Mouse (Mus musculus): ENCODE data around the gene Tec. TPM values are rescaled to one million over a fixed set of nuclear protein-coding genes. Genes with fewer than 3 reads are reported as not detected.

The Tec gene
- polyA plus RNA-seq, 1 experiment from 2014 or later, result 3.4 TPM

DNA sequence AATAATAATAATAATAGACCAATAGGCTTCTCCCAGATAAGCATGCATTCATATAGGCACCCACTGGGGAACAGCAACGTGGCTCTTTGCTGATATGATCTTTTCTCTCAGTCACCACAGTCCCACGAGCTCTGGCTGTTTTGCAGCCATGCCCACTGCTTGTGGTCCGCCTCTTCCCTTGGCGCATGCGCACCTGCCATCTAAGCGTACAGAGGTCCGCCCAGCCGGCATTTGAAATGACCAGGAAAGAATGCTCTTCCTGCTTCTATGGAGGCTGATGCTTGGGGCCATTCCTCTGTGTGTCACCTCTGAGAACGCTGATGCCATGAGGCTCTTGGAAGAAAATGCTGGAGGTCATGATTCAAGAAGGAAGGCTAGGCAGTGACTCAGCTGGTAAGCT, 5.1 kb downstream of the Tec start:
- Histone ChIP-seq H3K36me3 (no peaks in the 10 kb centered on the region), H3K4me2 (no peak overlapping the region), H3K9me3 (peaks cover 14% of the 10 kb centered on the region), H3K27me3 (peaks cover 44% of the 10 kb centered on the region), H3K4me3 (replicated peaks) (no peak overlapping the region), H3K9ac (replicated peaks) (no peak overlapping the region), H3K27ac (no peak overlapping the region), H3K4me1 (replicated peaks) (peaks cover 7% of the 10 kb centered on the region; the same call in 1 of the 2 replicates)
- ATAC-seq (ENCODE audit: insufficient number of reproducible peaks, insufficient read depth, low FRiP score, low TSS enrichment, low read depth), result no peak
- 88% methylated on average over 9 of the region's 9 CpGs for WGBS

DNA sequence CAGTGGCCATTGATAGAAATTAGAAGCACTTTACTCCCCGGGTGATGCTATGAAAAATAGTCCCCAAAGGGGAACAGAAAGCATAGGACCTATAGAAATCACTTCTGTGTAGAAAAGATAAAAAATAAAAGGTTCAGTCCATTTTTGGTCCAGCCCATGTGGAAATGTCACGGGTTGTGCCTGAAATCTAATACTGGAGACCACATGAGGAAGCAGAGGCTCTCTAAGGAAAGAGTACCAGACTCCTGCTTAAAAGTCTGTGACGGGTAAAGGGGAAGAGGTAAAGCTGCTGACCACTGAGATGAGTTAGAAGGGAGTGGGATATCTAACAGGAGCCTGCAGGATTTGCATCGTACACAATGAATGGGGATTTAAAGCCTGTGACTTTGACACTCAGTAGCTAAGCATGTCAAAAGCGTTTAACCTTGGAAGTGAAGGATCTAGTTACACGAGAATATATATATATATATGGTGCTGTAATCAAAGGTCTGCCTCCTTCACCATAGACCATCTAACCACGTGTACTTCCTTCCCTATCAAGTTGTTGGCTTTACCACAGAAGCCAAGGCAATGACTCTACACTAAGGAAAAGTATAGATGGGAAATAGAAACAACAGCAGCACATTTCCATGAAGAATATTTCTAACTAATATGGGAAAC, 6.4 kb downstream of the Tec start:
- no peak overlapping the region for H3K27ac ChIP-seq
- peaks cover 14% of the 10 kb centered on the region for H3K9me3 ChIP-seq
- no peak overlapping the region for H3K4me3 ChIP-seq (replicated peaks)
- H3K36me3 ChIP-seq, result no peaks in the 10 kb centered on the region
- peaks cover 9% of the 10 kb centered on the region; the same call in 1 of the 2 replicates for H3K4me1 ChIP-seq (replicated peaks)
- no peak for ATAC-seq (ENCODE audit: insufficient number of reproducible peaks, insufficient read depth, low FRiP score, low TSS enrichment, low read depth)
- peaks cover 31% of the 10 kb centered on the region for H3K27me3 ChIP-seq
- H3K9ac ChIP-seq (replicated peaks), result no peak overlapping the region
- 72% methylated on average over 7 of the region's 7 CpGs for WGBS
- H3K4me2 ChIP-seq, result no peak overlapping the region

DNA sequence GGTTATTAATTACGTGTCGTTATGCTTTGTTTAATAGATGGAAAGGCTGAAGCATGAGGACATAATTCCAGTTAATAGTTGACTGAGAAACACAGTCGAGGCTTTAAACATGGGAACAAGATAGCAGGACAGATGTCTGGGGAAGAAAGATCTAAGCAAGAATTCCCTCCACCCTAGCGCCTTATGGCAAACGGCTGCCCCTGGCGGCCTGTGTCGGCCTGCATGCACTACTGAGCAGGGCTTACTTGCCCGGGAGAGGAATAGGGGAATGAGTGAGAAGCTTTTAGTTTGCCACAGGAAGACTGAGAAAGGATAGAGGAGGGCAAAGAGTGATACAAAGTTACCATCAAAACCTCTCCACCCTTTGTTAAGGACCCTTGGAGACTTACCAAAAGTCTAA, 7.4 kb downstream of the Tec start:
- H3K9ac ChIP-seq (replicated peaks), result no peak overlapping the region
- no peak overlapping the region for H3K4me3 ChIP-seq (replicated peaks)
- peaks cover 22% of the 10 kb centered on the region for H3K27me3 ChIP-seq
- peaks cover 9% of the 10 kb centered on the region; the same call in 1 of the 2 replicates for H3K4me1 ChIP-seq (replicated peaks)
- 75% methylated on average over 8 of the region's 8 CpGs for WGBS
- no peak overlapping the region for H3K27ac ChIP-seq
- H3K9me3 ChIP-seq, result peaks cover 14% of the 10 kb centered on the region
- no peak overlapping the region for H3K4me2 ChIP-seq
- no peak for ATAC-seq (ENCODE audit: insufficient number of reproducible peaks, insufficient read depth, low FRiP score, low TSS enrichment, low read depth)
- H3K36me3 ChIP-seq, result no peaks in the 10 kb centered on the region

DNA sequence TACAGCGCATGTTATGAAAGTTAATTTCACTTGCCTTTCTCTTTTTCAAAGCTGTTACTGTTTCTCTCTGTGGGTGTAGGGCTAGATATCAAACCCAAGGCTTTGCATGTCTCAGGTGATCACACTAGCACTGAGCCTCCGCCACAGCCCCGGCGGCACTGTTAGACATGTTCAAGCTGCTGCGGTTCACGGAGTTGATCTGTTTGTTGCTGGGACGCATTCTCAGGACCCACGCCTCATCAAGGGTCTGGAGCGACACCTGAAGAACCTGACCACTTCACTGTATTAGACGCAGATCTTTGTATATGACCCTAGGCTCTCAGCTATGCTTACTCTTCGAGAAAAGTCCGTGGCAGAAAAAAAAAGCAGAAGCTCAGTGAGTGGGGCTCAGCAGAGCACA, 10.0 kb downstream of the Tec start:
- Histone ChIP-seq H3K36me3 (no peaks in the 10 kb centered on the region), H3K9ac (replicated peaks) (no peak overlapping the region), H3K4me3 (replicated peaks) (no peak overlapping the region), H3K27me3 (no peaks in the 10 kb centered on the region), H3K4me2 (no peak overlapping the region), H3K27ac (no peak overlapping the region), H3K4me1 (replicated peaks) (peaks cover 13% of the 10 kb centered on the region; the same call in 1 of the 2 replicates), H3K9me3 (peaks cover 14% of the 10 kb centered on the region)
- ATAC-seq (ENCODE audit: insufficient number of reproducible peaks, insufficient read depth, low FRiP score, low TSS enrichment, low read depth), result no peak
- 92% methylated on average over 12 of the region's 12 CpGs for WGBS

DNA sequence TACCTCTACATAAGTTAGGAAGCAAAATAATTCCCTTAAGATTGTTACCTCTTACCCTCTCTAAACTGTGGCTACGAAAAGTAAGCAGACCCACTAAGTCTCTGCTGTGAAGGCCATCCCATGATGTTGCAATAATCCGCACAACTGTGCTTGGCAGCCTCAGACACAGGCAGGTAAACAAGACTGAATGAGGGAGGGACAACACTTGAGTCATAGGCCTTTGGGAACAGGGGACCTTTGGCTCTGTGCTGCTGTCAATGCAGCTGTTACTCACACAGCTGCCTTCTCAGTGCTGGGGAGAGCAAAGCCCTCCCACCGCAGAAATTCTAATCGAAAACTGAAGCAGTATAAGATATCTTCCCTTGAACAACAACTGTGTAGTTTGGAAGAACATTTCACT, 10.5 kb downstream of the Tec start:
- Histone ChIP-seq H3K36me3 (no peaks in the 10 kb centered on the region), H3K4me1 (replicated peaks) (peaks cover 13% of the 10 kb centered on the region; the same call in 1 of the 2 replicates), H3K9ac (replicated peaks) (no peak overlapping the region), H3K9me3 (peaks cover 14% of the 10 kb centered on the region), H3K27me3 (no peaks in the 10 kb centered on the region), H3K27ac (0 out of 2 replicates have a peak overlapping the region, but pooled peaks have one; percentile 17), H3K4me3 (replicated peaks) (no peak overlapping the region), H3K4me2 (no peak overlapping the region)
- WGBS, result 85% methylated on average over 4 of the region's 4 CpGs
- ATAC-seq (ENCODE audit: insufficient number of reproducible peaks, insufficient read depth, low FRiP score, low TSS enrichment, low read depth), result no peak

DNA sequence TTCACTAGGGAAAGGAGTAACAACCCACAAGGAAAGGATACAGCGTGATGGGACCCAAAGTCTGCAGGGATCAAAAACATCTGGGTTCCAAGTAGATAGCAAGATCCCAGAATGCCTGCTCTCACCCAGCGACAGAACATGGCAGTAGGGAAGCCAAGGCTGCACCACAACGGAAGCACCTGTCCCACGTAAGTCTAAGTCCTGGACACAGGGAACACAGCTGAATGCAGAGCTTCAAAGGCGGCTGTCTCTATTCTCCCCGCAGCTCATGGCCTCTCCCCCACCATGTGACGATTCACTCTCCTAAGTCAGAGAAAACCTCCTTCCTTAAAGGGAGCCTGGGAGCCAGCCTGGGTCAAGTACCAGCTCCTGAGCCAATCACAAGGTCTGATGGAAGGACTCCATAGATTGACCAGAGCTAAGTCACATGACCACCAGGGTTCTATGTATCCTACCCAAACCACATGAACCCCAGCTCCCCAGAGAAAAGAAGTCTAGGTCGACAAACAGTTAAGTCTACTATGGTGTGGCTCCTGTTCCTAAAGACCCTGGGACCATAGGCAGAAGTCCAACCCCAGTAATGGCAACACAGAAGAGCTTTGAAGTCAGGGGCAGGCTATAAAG, 11.9 kb downstream of the Tec start:
- 81% methylated on average over 8 of the region's 8 CpGs for WGBS
- H3K4me2 ChIP-seq, result no peak overlapping the region
- H3K9ac ChIP-seq (replicated peaks), result no peak overlapping the region
- H3K4me1 ChIP-seq (replicated peaks), result peaks cover 13% of the 10 kb centered on the region; the same call in 1 of the 2 replicates
- no peak overlapping the region for H3K27ac ChIP-seq
- no peak for ATAC-seq (ENCODE audit: insufficient number of reproducible peaks, insufficient read depth, low FRiP score, low TSS enrichment, low read depth)
- no peak overlapping the region for H3K4me3 ChIP-seq (replicated peaks)
- H3K27me3 ChIP-seq, result no peaks in the 10 kb centered on the region
- no peaks in the 10 kb centered on the region for H3K36me3 ChIP-seq
- H3K9me3 ChIP-seq, result peaks cover 14% of the 10 kb centered on the region

DNA sequence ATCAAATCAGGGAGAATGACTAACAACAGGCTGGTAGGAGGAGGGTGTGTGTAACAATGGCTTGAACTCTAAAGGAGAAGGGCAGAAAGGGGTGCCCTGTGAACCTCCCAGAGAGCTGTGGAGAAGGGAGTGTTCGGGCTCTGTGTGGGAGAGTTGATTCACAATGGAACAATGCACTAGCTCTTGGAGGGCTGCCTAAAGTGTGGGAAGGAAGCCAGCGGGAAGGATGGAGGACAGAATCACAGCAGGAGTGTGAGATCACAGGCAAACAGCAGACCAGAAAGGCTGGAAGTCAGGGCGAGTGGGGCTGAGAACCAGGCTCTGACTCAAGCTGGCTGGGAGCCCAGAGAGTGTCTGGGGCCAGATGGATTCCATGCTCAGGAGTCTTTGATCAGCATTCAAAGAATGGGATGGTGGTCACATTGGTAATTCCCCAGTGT, 12.6 kb downstream of the Tec start:
- Histone ChIP-seq H3K4me1 (replicated peaks) (peaks cover 13% of the 10 kb centered on the region; the same call in 1 of the 2 replicates), H3K27ac (peak overlapping the region; percentile 19; the same call in 1 of the 2 replicates), H3K36me3 (no peaks in the 10 kb centered on the region), H3K9me3 (peaks cover 14% of the 10 kb centered on the region), H3K4me2 (no peak overlapping the region), H3K9ac (replicated peaks) (no peak overlapping the region), H3K4me3 (replicated peaks) (no peak overlapping the region), H3K27me3 (no peaks in the 10 kb centered on the region)
- no peak for ATAC-seq (ENCODE audit: insufficient number of reproducible peaks, insufficient read depth, low FRiP score, low TSS enrichment, low read depth)
- WGBS, result 39% methylated on average over 3 of the region's 3 CpGs

DNA sequence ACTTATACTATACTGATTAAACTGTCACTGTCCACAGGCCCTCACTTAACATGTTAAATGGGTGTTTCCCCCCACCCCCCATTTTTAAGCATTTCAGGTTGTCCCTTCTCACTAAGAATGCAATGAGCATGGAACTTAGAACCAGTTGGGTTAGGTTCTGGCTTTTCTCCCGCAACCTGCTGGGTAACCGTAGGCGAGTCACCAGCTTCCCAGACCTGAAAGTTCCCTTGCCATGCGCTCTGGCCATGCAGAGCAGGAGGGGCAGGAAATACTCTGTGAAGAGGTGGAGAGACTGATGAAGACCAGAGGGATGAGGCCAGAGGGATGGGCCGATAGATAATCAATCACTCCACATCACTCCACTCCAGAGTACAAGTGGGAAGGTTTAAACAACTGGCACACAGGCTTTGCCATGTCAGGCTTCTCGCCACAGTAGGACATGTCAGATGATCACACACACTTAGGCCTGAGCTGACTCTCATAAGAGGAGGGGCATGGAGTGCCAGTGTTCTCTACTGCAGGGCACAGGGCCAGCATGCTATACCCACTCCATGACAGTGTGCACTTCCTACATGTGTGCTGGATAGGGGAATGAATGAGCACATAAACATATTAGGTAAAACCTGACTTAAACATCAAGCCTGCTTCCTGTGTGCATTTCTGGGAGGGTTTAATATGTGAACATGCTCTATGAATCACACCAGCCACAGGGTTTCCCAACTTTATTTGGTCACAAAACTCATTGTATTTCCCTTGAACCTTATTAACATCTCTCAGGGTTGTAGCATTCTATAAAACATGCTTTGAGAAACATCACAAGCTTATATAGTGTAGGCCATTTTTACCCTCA, 13.9 kb downstream of the Tec start:
- Histone ChIP-seq H3K4me3 (replicated peaks) (no peak overlapping the region), H3K4me1 (replicated peaks) (peaks cover 13% of the 10 kb centered on the region; the same call in 1 of the 2 replicates), H3K27ac (no peak overlapping the region), H3K36me3 (no peaks in the 10 kb centered on the region), H3K27me3 (no peaks in the 10 kb centered on the region), H3K9ac (replicated peaks) (no peak overlapping the region), H3K9me3 (peaks cover 7% of the 10 kb centered on the region), H3K4me2 (no peak overlapping the region)
- 76% methylated on average over 6 of the region's 6 CpGs for WGBS
- ATAC-seq (ENCODE audit: insufficient number of reproducible peaks, insufficient read depth, low FRiP score, low TSS enrichment, low read depth), result no peak

DNA sequence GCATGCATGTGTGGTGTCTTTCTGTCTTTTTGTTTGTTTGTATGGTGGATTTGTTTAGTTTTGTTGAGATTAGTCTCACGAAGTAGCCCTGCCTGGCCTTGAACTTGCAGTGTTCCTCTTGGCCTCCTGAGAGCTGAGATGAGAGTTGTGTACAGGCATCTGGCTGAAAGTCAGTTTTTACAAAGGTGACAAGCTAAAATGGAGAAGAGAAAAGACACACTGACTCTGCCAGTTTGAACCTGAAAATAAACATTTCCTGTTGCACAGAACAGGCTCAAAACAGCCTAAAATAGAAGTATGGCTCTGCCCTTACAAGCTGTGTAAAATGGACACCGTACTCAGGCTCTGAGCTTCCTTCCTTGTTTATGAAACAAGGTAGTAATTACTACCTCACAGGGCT, 14.9 kb downstream of the Tec start:
- H3K27me3 ChIP-seq, result no peaks in the 10 kb centered on the region
- no peak overlapping the region for H3K4me2 ChIP-seq
- H3K9me3 ChIP-seq, result no peaks in the 10 kb centered on the region
- peaks cover 13% of the 10 kb centered on the region; the same call in 1 of the 2 replicates for H3K4me1 ChIP-seq (replicated peaks)
- H3K9ac ChIP-seq (replicated peaks), result no peak overlapping the region
- no peak overlapping the region for H3K4me3 ChIP-seq (replicated peaks)
- H3K36me3 ChIP-seq, result no peaks in the 10 kb centered on the region
- H3K27ac ChIP-seq, result no peak overlapping the region
- no peak for ATAC-seq (ENCODE audit: insufficient number of reproducible peaks, insufficient read depth, low FRiP score, low TSS enrichment, low read depth)
- WGBS, result 83% methylated on average over 2 of the region's 2 CpGs

DNA sequence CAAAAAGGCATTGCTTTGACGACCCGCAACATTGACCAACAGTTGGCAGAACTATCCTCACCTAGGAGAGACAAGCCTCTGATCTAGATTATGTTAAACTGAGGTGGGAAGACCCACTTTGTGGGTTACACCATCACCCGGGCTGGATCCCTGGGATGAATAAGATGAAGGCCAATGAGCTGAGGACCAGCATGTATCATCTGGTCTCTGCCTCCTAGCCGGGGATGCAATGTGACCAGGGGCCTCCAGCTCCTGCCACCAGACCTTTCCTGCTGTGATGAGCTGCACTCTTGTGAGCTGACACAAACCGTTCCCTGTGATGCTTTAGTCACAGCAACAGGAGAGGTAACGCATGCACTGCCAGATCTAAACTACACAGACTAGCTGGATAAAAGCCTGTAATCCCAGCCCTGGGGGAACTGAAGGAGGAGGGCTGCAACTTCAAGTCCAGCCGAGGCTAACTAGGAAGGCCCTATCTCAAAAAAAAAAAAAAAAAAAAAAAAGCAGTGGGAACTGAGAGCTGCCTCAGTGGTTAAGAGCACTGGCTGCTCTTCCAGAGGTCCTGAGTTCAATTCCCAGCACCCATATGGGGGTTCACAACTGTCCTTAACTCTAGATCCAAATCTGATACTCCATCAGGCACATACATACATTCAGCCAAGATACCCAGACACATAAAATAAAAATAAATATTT, 15.8 kb downstream of the Tec start:
- 80% methylated on average over 7 of the region's 7 CpGs for WGBS
- no peak overlapping the region for H3K4me2 ChIP-seq
- no peak for ATAC-seq (ENCODE audit: insufficient number of reproducible peaks, insufficient read depth, low FRiP score, low TSS enrichment, low read depth)

More for the DNA sequence above, 15.8 kb downstream of the Tec start:
- H3K4me3 ChIP-seq (replicated peaks), result no peak overlapping the region
- H3K27me3 ChIP-seq, result no peaks in the 10 kb centered on the region
- H3K9ac ChIP-seq (replicated peaks), result no peak overlapping the region
- H3K27ac ChIP-seq, result no peak overlapping the region
- peaks cover 9% of the 10 kb centered on the region; the same call in 1 of the 2 replicates for H3K4me1 ChIP-seq (replicated peaks)
- H3K36me3 ChIP-seq, result no peaks in the 10 kb centered on the region
- no peaks in the 10 kb centered on the region for H3K9me3 ChIP-seq

All from limb, embryonic 12.5 days (tissue).